In genomic region chr2:159163985-159164384, GRCm38 (mm10) we compare ENCODE assay signal across 8 mouse cellular contexts.
DNase-seq lines count a peak whose midpoint lies in the region; ATAC-seq and TF ChIP-seq lines count a peak whose summit lies in the region.

No protein-coding gene starts in this region.

- no peak overlapping the region for H3K9ac ChIP-seq in kidney, postnatal 0 days (ENCODE audit: low read depth, low read length)
- no peak overlapping the region for H3K9ac ChIP-seq in stomach, embryonic 16.5 days (ENCODE audit: low read length)

- no peak for ATAC-seq in CD4-positive, CD25-positive, alpha-beta regulatory T cell, adult 4 months
- no peak for ATAC-seq in kidney, postnatal 0 days (replicated peaks; ENCODE audit: low FRiP score, low read depth)
- 0 out of 2 replicates have a peak, but pooled peaks have one; percentile 29 for ATAC-seq in stomach, embryonic 16.5 days (ENCODE audit: insufficient read depth, low FRiP score)

- no peaks in the 10 kb centered on the region for H3K27me3 ChIP-seq in kidney, postnatal 0 days (ENCODE audit: insufficient read depth, low read length)
- no peaks in the 10 kb centered on the region for H3K27me3 ChIP-seq in stomach, embryonic 16.5 days (ENCODE audit: control insufficient read depth, insufficient read depth, low read length)

- H3K36me3 ChIP-seq in kidney, postnatal 0 days (ENCODE audit: insufficient read depth, low read length): no peaks in the 10 kb centered on the region
- no peaks in the 10 kb centered on the region for H3K36me3 ChIP-seq in stomach, embryonic 16.5 days (ENCODE audit: control insufficient read depth, insufficient read depth, low read length)

- no peak overlapping the region for H3K4me3 ChIP-seq in kidney, postnatal 0 days (replicated peaks; ENCODE audit: low read depth, low read length)
- no peak overlapping the region for H3K4me3 ChIP-seq in stomach, embryonic 16.5 days (replicated peaks; ENCODE audit: low read length)

- peak; percentile 84 for TF ChIP-seq CTCF in kidney, postnatal 0 days (IDR thresholded peaks at IDR 0.05; ENCODE audit: low read depth)

- H3K27ac ChIP-seq in kidney, postnatal 0 days: no peak overlapping the region
- H3K27ac ChIP-seq in stomach, embryonic 16.5 days (ENCODE audit: low read length): no peak overlapping the region

- DNase-seq in CD4-positive, CD25-positive, alpha-beta regulatory T cell, adult 2 months (ENCODE audit: low read depth, low spot score): peak; percentile 47
- peak; percentile 6 for DNase-seq in thymus, postnatal 14 days
- DNase-seq in thymus, postnatal 36 days: no peak
- peak; percentile 68 for DNase-seq in embryo, embryonic 11 days
- peak; percentile 52 for DNase-seq in kidney, postnatal 0 days (ENCODE audit: low spot score)
- DNase-seq in lung, adult 18-20 months: peak; percentile 40 to 55

- H3K9me3 ChIP-seq in kidney, postnatal 0 days (replicated peaks; ENCODE audit: low read length): no peaks in the 10 kb centered on the region
- H3K9me3 ChIP-seq in stomach, embryonic 16.5 days (replicated peaks; ENCODE audit: control insufficient read depth, low read length): no peaks in the 10 kb centered on the region

- H3K4me2 ChIP-seq in kidney, postnatal 0 days (ENCODE audit: low read length): no peak overlapping the region
- no peak overlapping the region for H3K4me2 ChIP-seq in stomach, embryonic 16.5 days (ENCODE audit: low read depth, low read length)

- whole genome bisulfite sequencing in kidney, postnatal 0 days: 42% methylated on average over 7 of the region's 7 CpGs
- 38% methylated on average over 7 of the region's 7 CpGs for WGBS in stomach, embryonic 16.5 days

- H3K4me1 ChIP-seq in kidney, postnatal 0 days (replicated peaks; ENCODE audit: insufficient read depth, low read length): no peaks in the 10 kb centered on the region
- H3K4me1 ChIP-seq in stomach, embryonic 16.5 days (ENCODE audit: control insufficient read depth, insufficient read depth, low read length): no peaks in the 10 kb centered on the region

Comparison
In these comparisons a context has a peak if more than half of its experiments do, and no peak if none do; other contexts are left out.
1. DNase-seq: peak in CD4-positive, CD25-positive, alpha-beta regulatory T cell, adult 2 months (single experiment), thymus, postnatal 14 days (single experiment), embryo, embryonic 11 days (single experiment), kidney, postnatal 0 days (single experiment) and lung, adult 18-20 months (2 of 2); none in thymus, postnatal 36 days (0 of 2).